Mouse (Mus musculus): ENCODE results near the gene Zfp423.

DNA sequence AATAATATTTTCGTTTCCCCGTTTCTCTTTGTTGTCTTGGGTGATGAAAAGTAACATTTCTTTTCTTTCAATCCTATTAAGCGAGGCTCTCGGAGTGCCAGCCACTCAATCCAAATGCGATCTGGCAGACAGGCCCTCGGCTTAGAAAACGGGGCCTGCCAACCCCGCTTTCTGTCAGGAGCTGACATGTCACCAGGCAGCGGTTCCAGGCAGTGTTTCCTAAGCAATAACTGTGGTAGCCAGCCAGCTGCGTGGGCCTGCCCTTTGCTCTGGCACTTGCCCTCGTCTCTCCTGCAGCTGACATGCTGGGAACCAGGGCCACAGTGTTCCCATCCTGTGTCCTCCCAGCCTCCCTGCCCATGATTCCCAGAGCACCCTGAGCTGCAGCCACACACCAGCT is 221.5 kb downstream of the Zfp423 start:
- TF ChIP-seq GATA1 (IDR thresholded peaks at IDR 0.05; ENCODE audit: low read length) (no peak), TAL1 (IDR thresholded peaks at IDR 0.05; ENCODE audit: low read length) (no peak)
